Mouse (Mus musculus) left cerebral cortex, adult 2 months (tissue): ENCODE data around the gene Kdm4b. TPM values are rescaled to one million over a fixed set of nuclear protein-coding genes. Genes with fewer than 3 reads are reported as not detected.

Experiments
- DNase-seq, 2 experiments: peaks; one replicate each; pipeline ENCODE4 v3.0.0; 2021 to 2022; ENCODE audit warnings: low spot score in 2 of 2, mixed read lengths in 1 of 2; ENCODE audit errors: extremely low spot score in 1 of 2
- H3K27ac ChIP-seq: fragments of 200-600 bp; 2 replicates; pipeline ENCODE4 v1.8.1; 2022
- H3K4me3 ChIP-seq: fragments of 200-600 bp; 2 replicates; pipeline ENCODE4 v1.8.1; 2022
- CTCF ChIP-seq: fragments of 200-600 bp; IDR thresholded peaks from 2 replicates; pipeline ENCODE4 v1.8.1; 2022; ENCODE audit warnings: antibody characterized with exemption, mild to moderate bottlenecking, moderate library complexity
- intact Hi-C: fragments of 180-260 bp; cut with DNase I; formaldehyde crosslinking; loops from one replicate; pipeline ENCODE4 v1.15.1; 2025
- total RNA-seq, 2 experiments: library from RNA; stranded (reverse); gene quantifications; 2 replicates each; pipeline ENCODE4 v1.2.3; 2021

Gene Kdm4b
- total RNA-seq, 2 experiments from 2014 or later = 66.2 to 71.8 TPM

- H3K4me3 ChIP-seq = no peak overlapping the region
- DNase-seq = no peak
- TF ChIP-seq CTCF = no peak
- peak overlapping the region; percentile 53 for H3K27ac ChIP-seq
- intact Hi-C loops = no loop called here
Measured at GRCm38 (mm10) chr17:56401051-56401521, 75.2 kb downstream of the Kdm4b start.

GRCm38 (mm10) chr17:56405341-56405740 is 79.5 kb downstream of the Kdm4b start:
- Histone ChIP-seq H3K4me3 (no peak overlapping the region), H3K27ac (no peak overlapping the region)
- intact Hi-C loops = loop anchor here (5.0 kb wide), 2 partner anchors 48 to 152 kb away; no protein-coding TSS in a partner anchor
- no peak for TF ChIP-seq CTCF
- no peak for DNase-seq

GRCm38 (mm10) chr17:56405856-56406840 is 80.3 kb downstream of the Kdm4b start:
- Histone ChIP-seq H3K27ac (no peak overlapping the region; the same call in 1 of the 2 replicates), H3K4me3 (no peak overlapping the region)
- no peak for TF ChIP-seq CTCF
- no peak for DNase-seq
- intact Hi-C loops = loop anchor here (5.0 kb wide), 2 partner anchors 49 to 151 kb away; no protein-coding TSS in a partner anchor

GRCm38 (mm10) chr17:56406878-56407277 is 81.0 kb downstream of the Kdm4b start:
- TF ChIP-seq CTCF = no peak
- peak overlapping the region; percentile 32; the same call in 1 of the 2 replicates for H3K27ac ChIP-seq
- DNase-seq = no peak
- no peak overlapping the region for H3K4me3 ChIP-seq
- intact Hi-C loops = loop anchor here (5.0 kb wide), 2 partner anchors 50 to 150 kb away; no protein-coding TSS in a partner anchor

- intact Hi-C loops = loop anchor here (5.0 kb wide), 2 partner anchors 50 to 150 kb away; no protein-coding TSS in a partner anchor
- Histone ChIP-seq H3K4me3 (no peak overlapping the region), H3K27ac (peak overlapping the region; percentile 32; the same call in 1 of the 2 replicates)
- DNase-seq = no peak
- TF ChIP-seq CTCF = no peak
Measured at GRCm38 (mm10) chr17:56407379-56407778, 81.5 kb downstream of the Kdm4b start.

- no peak for TF ChIP-seq CTCF
- intact Hi-C loops = loop anchor here (5.0 kb wide), 2 partner anchors 52 to 148 kb away; no protein-coding TSS in a partner anchor
- H3K4me3 ChIP-seq = no peak overlapping the region
- DNase-seq = no peak
- peak overlapping the region; percentile 7; the same call in 1 of the 2 replicates for H3K27ac ChIP-seq
Measured at GRCm38 (mm10) chr17:56408965-56409625, 83.2 kb downstream of the Kdm4b start.

- H3K27ac ChIP-seq = peak overlapping the region; percentile 2; the same call in 1 of the 2 replicates
- intact Hi-C loops = loop anchor here (5.0 kb wide), 2 partner anchors 52 to 148 kb away; no protein-coding TSS in a partner anchor
- no peak for DNase-seq
- H3K4me3 ChIP-seq = no peak overlapping the region
- no peak for TF ChIP-seq CTCF
Measured at GRCm38 (mm10) chr17:56409759-56410158, 83.9 kb downstream of the Kdm4b start.

GRCm38 (mm10) chr17:56411437-56411836 is 85.6 kb downstream of the Kdm4b start:
- intact Hi-C loops = no loop called here
- Histone ChIP-seq H3K4me3 (no peak overlapping the region), H3K27ac (no peak overlapping the region)
- no peak for DNase-seq
- no peak for TF ChIP-seq CTCF

- DNase-seq = no peak
- no peak for TF ChIP-seq CTCF
- Histone ChIP-seq H3K27ac (no peak overlapping the region), H3K4me3 (no peak overlapping the region)
- intact Hi-C loops = no loop called here
Measured at GRCm38 (mm10) chr17:56413113-56413512, 87.3 kb downstream of the Kdm4b start.

- intact Hi-C loops = no loop called here
- H3K4me3 ChIP-seq = no peak overlapping the region
- DNase-seq = no peak
- no peak overlapping the region; the same call in 1 of the 2 replicates for H3K27ac ChIP-seq
- no peak for TF ChIP-seq CTCF
Measured at GRCm38 (mm10) chr17:56414785-56415184, 88.9 kb downstream of the Kdm4b start.

- DNase-seq = no peak
- H3K4me3 ChIP-seq = no peak overlapping the region
- TF ChIP-seq CTCF = no peak
- intact Hi-C loops = no loop called here
- H3K27ac ChIP-seq = no peak overlapping the region
Measured at GRCm38 (mm10) chr17:56418304-56418703, 92.4 kb downstream of the Kdm4b start.
